Mouse (Mus musculus) testis, adult 2 months (tissue): Measurements from ENCODE around the gene Gpr87.

ENCODE experiments used
- CTCF ChIP-seq: fragments of 200-500 bp; IDR thresholded peaks from 2 replicates; pipeline ENCODE4 v1.5.1; 2012; ENCODE audit warnings: low read depth, mild to moderate bottlenecking, inconsistent platforms, low read length, moderate library complexity; ENCODE audit not compliant: control insufficient read depth, insufficient read depth, insufficient replicate concordance
- POLR2A ChIP-seq: fragments of 200-500 bp; IDR thresholded peaks from 2 replicates; pipeline ENCODE4 v1.6.1; 2012; ENCODE audit warnings: low read depth, mild to moderate bottlenecking, inconsistent platforms, low read length, moderate library complexity; ENCODE audit not compliant: control insufficient read depth

DNA sequence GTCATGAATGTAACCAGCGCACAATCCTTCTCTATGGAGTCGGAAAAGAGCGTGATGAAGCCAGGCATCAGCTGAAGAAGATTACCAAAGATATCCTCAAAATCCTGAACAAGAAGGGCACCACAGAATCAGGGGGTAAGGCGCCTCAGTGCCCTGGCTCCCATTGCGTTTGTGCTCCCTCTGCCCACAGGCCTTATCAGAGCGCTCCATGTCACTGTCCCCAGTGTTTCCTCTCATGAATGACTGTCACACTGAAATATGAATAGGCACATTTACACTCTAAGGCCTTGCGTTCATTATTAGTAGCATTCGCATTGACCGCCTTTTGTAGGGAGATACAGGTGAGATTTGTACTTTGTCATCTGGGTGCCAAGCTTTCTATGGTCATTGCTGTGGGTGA is 32.8 kb upstream of the Gpr87 start:
- TF ChIP-seq CTCF (no peak), POLR2A (no peak)
